Mouse (Mus musculus): ENCODE measurements around the gene Gm15557. TPM values are rescaled to one million over a fixed set of nuclear protein-coding genes. Genes with fewer than 3 reads are reported as not detected.

Gene Gm15557
- total RNA-seq, 2 experiments from 2014 or later = not detected

GRCm38 (mm10) chr2:155947390-155948002 is 7.0 kb downstream of the Gm15557 start:
- no peak for DNase-seq
- intact Hi-C loops (cut with DNase I) = no loop called here

- intact Hi-C loops (cut with DNase I) = no loop called here
- peak in 1 of 2 experiments; percentile 39 for DNase-seq
Observed at GRCm38 (mm10) chr2:155949362-155949761, 8.8 kb downstream of the Gm15557 start.

GRCm38 (mm10) chr2:155952006-155952405 is 11.5 kb downstream of the Gm15557 start:
- no peak for DNase-seq
- intact Hi-C loops (cut with DNase I) = no loop called here

- intact Hi-C loops (cut with DNase I) = no loop called here
- DNase-seq = peak; percentile 81 to 91
Observed at GRCm38 (mm10) chr2:155956134-155957059, 15.9 kb downstream of the Gm15557 start, which contains the start of gene Cep250. TSS of gene Cep250 (plus strand) at chr2:155956458.

- intact Hi-C loops (cut with DNase I) = loop anchor here (5.0 kb wide), 1 partner anchor 182 kb away; the partner anchor contains the start of genes Nfs1 and Romo1
- DNase-seq = no peak
Observed at GRCm38 (mm10) chr2:155959981-155960380, 19.5 kb downstream of the Gm15557 start.

- no peak for DNase-seq
- intact Hi-C loops (cut with DNase I) = loop anchor here (2.0 to 5.0 kb wide), 2 partner anchors 180 to 317 kb away; partner anchors contain the start of genes Nfs1 and Romo1
Observed at GRCm38 (mm10) chr2:155961862-155962261, 21.3 kb downstream of the Gm15557 start.

GRCm38 (mm10) chr2:155962991-155963390 is 22.5 kb downstream of the Gm15557 start:
- DNase-seq = no peak
- intact Hi-C loops (cut with DNase I) = loop anchor here (2.0 to 5.0 kb wide), 2 partner anchors 179 to 316 kb away; partner anchors contain the start of genes Nfs1 and Romo1

- intact Hi-C loops (cut with DNase I) = no loop called here
Observed at GRCm38 (mm10) chr2:155973348-155973747, 32.8 kb downstream of the Gm15557 start.

GRCm38 (mm10) chr2:155974087-155974731 is 33.7 kb downstream of the Gm15557 start:
- no peak for DNase-seq
- intact Hi-C loops (cut with DNase I) = no loop called here

More at GRCm38 (mm10) chr2:155973348-155973747, 32.8 kb downstream of the Gm15557 start:
- DNase-seq = no peak

- intact Hi-C loops (cut with DNase I) = no loop called here
- DNase-seq = no peak
Observed at GRCm38 (mm10) chr2:155979328-155979991, 38.9 kb downstream of the Gm15557 start.

GRCm38 (mm10) chr2:155985776-155986175 is 45.2 kb downstream of the Gm15557 start:
- DNase-seq = no peak
- intact Hi-C loops (cut with DNase I) = no loop called here

GRCm38 (mm10) chr2:155987131-155987530 is 46.6 kb downstream of the Gm15557 start:
- intact Hi-C loops (cut with DNase I) = no loop called here
- no peak for DNase-seq

GRCm38 (mm10) chr2:155989085-155989484 is 48.6 kb downstream of the Gm15557 start:
- DNase-seq = no peak
- intact Hi-C loops (cut with DNase I) = no loop called here

GRCm38 (mm10) chr2:155991151-155991550 is 50.6 kb downstream of the Gm15557 start:
- intact Hi-C loops (cut with DNase I) = no loop called here

GRCm38 (mm10) chr2:155991863-155992321 is 51.4 kb downstream of the Gm15557 start:
- peak in 1 of 2 experiments; percentile 31 for DNase-seq
- intact Hi-C loops (cut with DNase I) = no loop called here

More at GRCm38 (mm10) chr2:155991151-155991550, 50.6 kb downstream of the Gm15557 start:
- no peak for DNase-seq

Other genes with a start within 250 kb of the Gm15557 start
- gene Trpc4ap, start 248.3 kb upstream of the Gm15557 start, total RNA-seq (2021) = 10 to 100 TPM; 85.8 to 90.9 TPM
- 1 to 10 TPM; 3.7 to 4.2 TPM for gene Edem2, start 211.3 kb upstream of the Gm15557 start, total RNA-seq (2021)
- gene Gm17581, start 204.9 kb upstream of the Gm15557 start, total RNA-seq (2021) = not detected
- gene Procr, start 189.6 kb upstream of the Gm15557 start, total RNA-seq (2021) = 10 to 100 TPM; 10.6 to 10.9 TPM
- not detected for gene Mmp24, start 165.4 kb upstream of the Gm15557 start, total RNA-seq (2021)
- 10 to 100 TPM; 22.3 to 23.2 TPM for gene BC029722, start 121.3 kb upstream of the Gm15557 start, total RNA-seq (2021)
- gene Eif6, start 113.8 kb upstream of the Gm15557 start, total RNA-seq (2021) = 10 to 100 TPM; 36.1 to 45.9 TPM
- gene Fam83c, start 105.9 kb upstream of the Gm15557 start, total RNA-seq (2021) = not detected
- gene Uqcc1, start 10.4 kb upstream of the Gm15557 start, total RNA-seq (2021) = 100 to 1,000 TPM; 151 to 164 TPM
- gene Gdf5, start 4.6 kb downstream of the Gm15557 start, total RNA-seq (2021) = under 1 TPM in 1 of 2 experiments, not detected in 1; 0.10 TPM
- 1 to 10 TPM; 3.1 to 3.2 TPM for gene Cep250, start 15.7 kb downstream of the Gm15557 start, total RNA-seq (2021)
- gene 6430550D23Rik, start 67.2 kb downstream of the Gm15557 start, total RNA-seq (2021) = under 1 TPM; 0.20 to 0.39 TPM
- gene Ergic3, start 67.3 kb downstream of the Gm15557 start, total RNA-seq (2021) = 10 to 100 TPM; 44.1 to 46.2 TPM
- not detected for gene Fer1l4, start 112.2 kb downstream of the Gm15557 start, total RNA-seq (2021)
- not detected for gene Spag4, start 124.4 kb downstream of the Gm15557 start, total RNA-seq (2021)
- gene Cpne1, start 171.2 kb downstream of the Gm15557 start, total RNA-seq (2021) = 1 to 10 TPM; 8.3 to 9.6 TPM
- 1 to 10 TPM; 3.6 to 6.6 TPM for gene Rbm12, start 171.2 kb downstream of the Gm15557 start, total RNA-seq (2021)
- gene Gm28036, start 186.4 kb downstream of the Gm15557 start, total RNA-seq (2021) = 1 to 10 TPM; 4.2 to 4.4 TPM
- gene Romo1, start 203.3 kb downstream of the Gm15557 start, total RNA-seq (2021) = 100 to 1,000 TPM; 196 to 210 TPM
- 10 to 100 TPM; 70.8 to 77.4 TPM for gene Nfs1, start 203.5 kb downstream of the Gm15557 start, total RNA-seq (2021)
- gene Rbm39, start 239.5 kb downstream of the Gm15557 start, total RNA-seq (2021) = 100 to 1,000 TPM in 1 of 2 experiments, 10 to 100 TPM in 1; 88.5 to 107 TPM

Measured in gastrocnemius, postnatal 36 days (tissue).